Mouse (Mus musculus) C2C12 (cell line): ENCODE measurements around the gene Abca13.

ENCODE experiments used
- CEBPB ChIP-seq: IDR thresholded peaks from one replicate; pipeline ENCODE4 v1.6.1; 2011; ENCODE audit warnings: low read depth, mild to moderate bottlenecking, control low read depth, moderate library complexity
- CTCF ChIP-seq: IDR thresholded peaks from one replicate; pipeline ENCODE4 v1.5.1; 2011; ENCODE audit not compliant: control insufficient read depth, insufficient read depth, insufficient read length
- MAX ChIP-seq: IDR thresholded peaks from one replicate; pipeline ENCODE4 v1.6.1; 2011; ENCODE audit warnings: mild to moderate bottlenecking, control low read depth
- MYOD1 ChIP-seq: IDR thresholded peaks from one replicate; pipeline ENCODE4 v1.6.1; 2011; ENCODE audit warnings: low read depth; ENCODE audit not compliant: control insufficient read depth, insufficient read length
- MYOG ChIP-seq: IDR thresholded peaks from one replicate; pipeline ENCODE4 v1.6.1; 2011; ENCODE audit not compliant: control insufficient read depth, insufficient read length; ENCODE audit errors: extremely low read depth
- USF1 ChIP-seq: IDR thresholded peaks from one replicate; pipeline ENCODE4 v1.6.1; 2011; ENCODE audit warnings: low read depth, mild to moderate bottlenecking, control low read depth, moderate library complexity

- TF ChIP-seq MYOG: no peak
- no peak for TF ChIP-seq MAX
- TF ChIP-seq CTCF: no peak
- no peak for TF ChIP-seq CEBPB
- no peak for TF ChIP-seq MYOD1
- no peak for TF ChIP-seq USF1
Observed at GRCm38 (mm10) chr11:9533189-9533588, 341.4 kb downstream of the Abca13 start.
